Mouse (Mus musculus): ENCODE measurements around the gene Rab7. TPM values are rescaled to one million over a fixed set of nuclear protein-coding genes. Genes with fewer than 3 reads are reported as not detected.
"Not testable (repeated sequence)": the region's sequence is repeated elsewhere in the genome, so short reads cannot be mapped to it uniquely, and the experiment has no call there.

Gene Rab7
- polyA plus RNA-seq, 1 experiment from 2014 or later = 345 TPM

DNA sequence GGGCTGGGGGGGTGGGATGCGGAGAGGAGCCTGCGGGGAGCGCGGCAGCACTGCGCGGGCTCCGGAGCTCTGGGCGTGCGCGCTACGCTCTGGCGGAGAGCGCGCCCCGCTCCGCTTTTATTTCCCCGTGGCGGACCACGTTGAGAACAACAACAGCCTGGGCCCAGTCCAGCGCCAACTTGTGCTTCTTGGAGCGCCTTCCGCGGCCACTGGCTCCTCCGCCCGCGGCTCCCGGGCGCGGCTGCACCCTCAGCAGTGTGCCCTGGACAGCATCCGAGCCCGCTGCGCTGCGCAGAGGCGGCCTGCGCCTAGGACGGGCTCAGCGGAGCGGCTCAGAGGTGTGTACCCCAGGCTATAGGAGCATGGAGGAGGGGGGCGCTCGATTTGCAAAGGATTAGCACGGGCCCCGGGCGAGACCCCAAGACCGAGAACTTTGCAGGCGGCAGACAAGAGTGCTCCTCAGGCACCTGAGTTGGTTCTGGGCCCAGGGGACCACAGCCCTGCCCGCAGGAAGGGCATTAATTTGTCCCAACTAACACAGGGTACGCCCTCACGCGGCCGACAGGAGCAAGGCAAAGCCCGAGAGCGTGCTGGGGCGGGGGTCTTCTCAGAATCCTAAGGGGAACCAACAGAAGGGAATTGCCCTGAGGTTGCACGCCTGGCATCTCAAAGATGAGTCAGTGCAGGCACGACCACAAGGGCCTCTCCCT is 63.4 kb downstream of the Rab7 start, which contains the start of gene H1fx:
Gene H1fx, minus strand, starts transcription at position 91 of the 710 bp plus-strand sequence.
- POLR2A ChIA-PET = interaction anchor here (1.2 kb wide), 1 partner anchor 9 kb away, joined by 4 read pairs; no protein-coding TSS in a partner anchor
- CTCF ChIA-PET = no interaction called here
- no peak for TF ChIP-seq CTCF (IDR thresholded peaks at IDR 0.05)
- peak; percentile 41 for ATAC-seq
- H3K27me3 ChIP-seq = no peaks in the 10 kb centered on the region
- DNase-seq (ENCODE audit: low read depth, low spot score) = no peak
- in situ Hi-C loops (cut with MboI; ENCODE audit: low pct_unique_long_range_greater_than_20kb) = no loop called here

DNA sequence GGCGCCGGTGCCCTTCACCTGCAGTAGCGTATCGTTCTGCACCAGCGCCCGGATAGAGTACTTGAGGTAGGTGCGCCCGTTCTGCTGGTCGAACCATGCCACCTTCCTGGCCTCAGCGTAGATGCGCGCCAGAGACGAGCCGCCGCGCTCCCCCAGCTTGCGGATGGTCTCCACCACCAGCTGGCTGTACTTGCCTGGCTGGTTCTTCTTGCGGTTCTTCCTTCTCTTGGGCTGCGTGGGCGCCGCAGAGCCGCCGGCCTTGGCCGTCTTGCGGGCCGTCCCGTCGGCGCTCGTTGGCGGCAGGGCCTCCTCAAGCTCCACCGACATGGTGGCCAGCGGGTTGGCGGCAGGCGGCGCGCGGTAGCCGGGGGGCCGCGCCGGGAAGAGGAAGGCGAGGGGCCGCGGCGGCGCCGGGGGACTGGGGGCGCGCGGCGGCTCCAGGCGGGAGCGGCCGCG is 64.0 kb downstream of the Rab7 start:
- in situ Hi-C loops (cut with MboI; ENCODE audit: low pct_unique_long_range_greater_than_20kb) = no loop called here
- ChIA-PET POLR2A (interaction anchor here (1.2 kb wide), 1 partner anchor 10 kb away, joined by 4 read pairs; no protein-coding TSS in a partner anchor), CTCF (interaction anchor here (1.8 kb wide), 1 partner anchor 74 kb away, joined by 4 read pairs; no protein-coding TSS in a partner anchor)
- ATAC-seq = peak; percentile 3
- TF ChIP-seq CTCF (IDR thresholded peaks at IDR 0.05) = no peak
- no peak for DNase-seq (ENCODE audit: low read depth, low spot score)
- H3K27me3 ChIP-seq = no peaks in the 10 kb centered on the region

DNA sequence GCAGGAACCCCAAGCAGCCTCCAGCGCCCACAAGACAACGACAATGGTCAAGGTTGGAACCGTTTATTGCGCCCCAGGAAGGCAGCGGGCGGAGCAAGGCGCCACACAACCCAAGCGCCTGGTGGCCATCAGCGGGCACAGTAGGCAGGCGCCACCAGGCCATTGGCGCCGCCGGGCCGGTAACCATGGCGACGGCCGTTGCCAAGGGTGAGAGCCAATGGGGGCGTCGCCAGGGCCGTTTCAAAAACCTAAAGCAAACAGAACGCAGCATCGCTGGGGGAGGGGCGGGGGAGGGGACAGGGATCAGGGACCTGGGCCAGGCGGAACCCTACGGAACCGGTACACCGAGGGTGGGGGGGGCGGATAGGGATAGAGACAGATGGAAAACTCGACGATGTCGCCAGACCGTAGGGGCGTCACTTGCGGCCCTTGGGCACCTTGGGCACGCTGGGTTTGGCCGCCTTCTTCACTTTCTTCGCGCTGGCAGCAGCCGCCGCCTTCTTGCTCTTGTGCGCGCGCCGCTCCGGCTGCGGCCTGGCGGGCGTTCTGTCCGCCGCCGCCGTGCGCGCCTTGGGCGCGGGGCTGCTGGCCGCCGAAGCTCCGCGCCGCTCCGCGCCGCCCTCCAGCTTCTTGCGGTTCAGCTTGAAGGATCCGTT is 64.6 kb downstream of the Rab7 start:
- ATAC-seq = peak; percentile 64
- POLR2A ChIA-PET = interaction anchor here (1.2 kb wide), 1 partner anchor 10 kb away, joined by 4 read pairs; no protein-coding TSS in a partner anchor
- in situ Hi-C loops (cut with MboI; ENCODE audit: low pct_unique_long_range_greater_than_20kb) = no loop called here

DNA sequence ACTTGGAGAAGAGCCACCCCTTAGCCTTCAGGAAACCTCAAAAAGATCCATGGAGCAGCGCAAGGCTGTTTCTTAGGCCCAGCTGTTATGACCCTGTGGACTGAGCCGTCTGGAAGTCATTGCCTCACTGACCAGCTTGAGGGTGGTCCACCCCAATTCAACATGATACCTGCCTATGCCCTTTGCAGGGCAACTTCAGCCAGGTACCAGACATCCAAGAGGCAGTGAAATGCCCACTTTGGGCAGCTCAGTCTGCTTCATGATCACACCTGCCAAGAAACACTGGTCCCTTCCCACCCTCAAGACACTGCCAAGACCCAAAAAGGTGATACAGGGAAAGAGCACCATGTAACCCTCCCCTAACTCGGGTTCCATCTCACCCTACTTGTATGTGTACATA is 65.3 kb downstream of the Rab7 start:
- DNase-seq (ENCODE audit: low read depth, low spot score) (no peak), ATAC-seq (no peak)
- no peak for TF ChIP-seq CTCF (IDR thresholded peaks at IDR 0.05)
- H3K27me3 ChIP-seq = no peaks in the 10 kb centered on the region
- ChIA-PET POLR2A (no interaction called here), CTCF (interaction anchor here (1.8 to 2.1 kb wide), 2 partner anchors 12 to 73 kb away, joined by 4 to 8 read pairs; no protein-coding TSS in a partner anchor)
- in situ Hi-C loops (cut with MboI; ENCODE audit: low pct_unique_long_range_greater_than_20kb) = no loop called here

More for the DNA sequence above, 64.6 kb downstream of the Rab7 start:
- CTCF ChIA-PET = interaction anchor here (1.8 kb wide), 1 partner anchor 74 kb away, joined by 4 read pairs; no protein-coding TSS in a partner anchor
- TF ChIP-seq CTCF (IDR thresholded peaks at IDR 0.05) = no peak
- DNase-seq (ENCODE audit: low read depth, low spot score) = no peak
- H3K27me3 ChIP-seq = no peaks in the 10 kb centered on the region

DNA sequence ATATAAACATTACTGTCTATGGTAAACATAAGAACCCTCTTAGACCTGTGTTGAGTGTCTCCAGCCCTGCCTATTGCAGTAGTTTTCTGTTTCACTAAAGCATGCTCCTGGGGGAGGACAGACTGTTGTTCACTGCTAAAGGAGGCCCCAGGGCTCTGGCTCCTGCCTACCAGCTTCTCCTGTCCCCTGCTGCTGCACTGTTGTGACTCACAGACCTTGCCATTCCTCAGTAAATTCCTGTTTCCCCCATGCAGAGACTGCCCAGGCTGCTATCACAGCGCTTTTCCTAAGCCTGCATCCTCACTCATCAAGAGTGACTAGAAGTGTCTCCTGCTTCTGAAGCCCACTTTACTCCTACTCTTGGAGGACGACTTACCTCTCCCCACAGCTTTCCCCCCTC is 75.0 kb downstream of the Rab7 start:
- ATAC-seq = peak; percentile 91

DNA sequence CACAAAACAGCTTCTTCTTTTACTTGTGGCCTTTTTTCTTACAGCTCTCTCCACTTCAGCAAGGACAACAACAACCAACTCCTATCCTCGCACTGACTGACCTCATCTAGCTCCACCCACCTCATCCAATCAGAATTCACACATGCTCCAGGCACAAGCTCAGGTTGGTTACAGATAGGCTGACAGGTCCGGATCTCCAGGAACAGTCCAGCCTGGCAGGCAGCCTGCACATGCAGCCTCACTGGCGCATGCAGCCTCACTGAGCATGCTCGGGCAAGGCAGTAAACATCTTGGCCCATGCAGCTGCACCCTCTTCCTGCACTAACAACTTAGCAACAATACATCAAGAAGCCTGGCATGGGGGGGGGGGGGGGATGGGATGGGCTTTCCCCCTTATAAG is 82.6 kb downstream of the Rab7 start:
- CTCF ChIA-PET; POLR2A ChIA-PET; H3K27me3 ChIP-seq; in situ Hi-C loops (cut with MboI; ENCODE audit: low pct_unique_long_range_greater_than_20kb); ATAC-seq; DNase-seq (ENCODE audit: low read depth, low spot score): not testable (repeated sequence)

More for the DNA sequence above, 75.0 kb downstream of the Rab7 start:
- in situ Hi-C loops (cut with MboI; ENCODE audit: low pct_unique_long_range_greater_than_20kb) = no loop called here
- no peaks in the 10 kb centered on the region for H3K27me3 ChIP-seq
- no peak for DNase-seq (ENCODE audit: low read depth, low spot score)
- ChIA-PET CTCF (no interaction called here), POLR2A (no interaction called here)
- no peak for TF ChIP-seq CTCF (IDR thresholded peaks at IDR 0.05)

Other genes with a start within 250 kb of the Rab7 start
- gene Rab43, start 233.1 kb downstream of the Rab7 start, polyA plus RNA-seq (2021) = 26.7 TPM
- gene Gm45140, start 209.5 kb downstream of the Rab7 start, polyA plus RNA-seq (2021) = 11.2 TPM
- gene Isy1, start 206.5 kb downstream of the Rab7 start, polyA plus RNA-seq (2021) = 59.6 TPM
- gene Cnbp, start 194.2 kb downstream of the Rab7 start, polyA plus RNA-seq (2021) = 364 TPM
- 128 TPM for gene Copg1, start 157.5 kb downstream of the Rab7 start, polyA plus RNA-seq (2021)
- 36.8 TPM for gene Hmces, start 131.3 kb downstream of the Rab7 start, polyA plus RNA-seq (2021)
- 29.6 TPM for gene H1fx, start 63.6 kb downstream of the Rab7 start, polyA plus RNA-seq (2021)
- 218 TPM for gene Rpn1, start 39.2 kb upstream of the Rab7 start, polyA plus RNA-seq (2021)
- gene Gata2, start 148.6 kb upstream of the Rab7 start, polyA plus RNA-seq (2021) = 6.2 TPM
- not detected for gene Dnajb8, start 177.0 kb upstream of the Rab7 start, polyA plus RNA-seq (2021)